Mouse (Mus musculus): ENCODE data around the gene Vps51. TPM values are rescaled to one million over a fixed set of nuclear protein-coding genes. Genes with fewer than 3 reads are reported as not detected.
"Not testable (repeated sequence)": the region's sequence is repeated elsewhere in the genome, so short reads cannot be mapped to it uniquely, and the experiment has no call there.

Vps51 gene
- polyA plus RNA-seq, 1 experiment from 2014 or later: 64.4 TPM

DNA sequence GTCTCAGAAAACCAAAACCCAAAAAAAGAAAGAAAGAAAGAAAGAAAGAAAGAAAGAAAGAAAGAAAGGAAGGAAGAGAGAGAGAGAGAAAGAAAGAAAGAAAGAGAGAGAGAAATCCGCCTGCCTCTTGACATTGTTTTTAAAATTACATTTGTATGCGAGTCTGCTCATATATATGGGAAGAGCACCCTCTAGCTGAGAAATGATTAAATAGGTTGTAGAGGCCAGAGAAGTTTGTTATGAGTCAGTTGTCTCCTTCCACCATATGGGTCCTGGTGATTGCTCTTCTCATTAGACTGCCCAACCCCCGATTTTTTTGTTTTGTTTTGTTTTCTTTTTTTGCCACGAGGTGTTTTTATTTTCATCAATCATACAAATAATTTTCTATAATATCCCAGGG is 32.9 kb downstream of the Vps51 start:
- H3K27ac ChIP-seq; H3K9ac ChIP-seq; H3K9me3 ChIP-seq; H3K27me3 ChIP-seq; ATAC-seq (ENCODE audit: insufficient number of reproducible peaks, low FRiP score, low TSS enrichment, low read depth); H3K4me2 ChIP-seq; H3K4me3 ChIP-seq: not testable (repeated sequence)
- peaks cover 23% of the 10 kb centered on the region for H3K4me1 ChIP-seq
- peaks cover 14% of the 10 kb centered on the region for H3K36me3 ChIP-seq
- WGBS: 49% methylated on average over 4 of the region's 4 CpGs

DNA sequence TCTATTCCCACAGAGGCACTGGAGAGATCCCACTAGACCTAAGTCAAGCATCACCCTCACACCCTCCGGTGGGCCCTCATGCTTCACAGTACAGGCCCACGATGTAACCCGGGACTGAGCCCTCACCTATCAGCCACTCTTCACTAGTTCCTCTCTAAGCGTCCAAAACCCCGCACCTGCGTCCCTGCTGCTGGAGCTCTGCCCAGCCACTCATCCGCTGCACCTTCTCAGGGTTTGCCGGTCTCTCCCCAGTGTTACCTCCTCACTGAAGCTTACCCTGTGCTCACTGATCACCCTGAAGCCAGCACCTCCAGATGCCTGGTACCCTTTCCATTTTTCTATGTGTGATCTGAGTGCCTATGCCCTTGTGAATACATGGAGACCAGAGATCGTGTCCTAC is 34.7 kb downstream of the Vps51 start:
- Histone ChIP-seq H3K9me3 (no peaks in the 10 kb centered on the region), H3K27ac (no peak overlapping the region; the same call in 1 of the 2 replicates), H3K9ac (no peak overlapping the region), H3K4me1 (peaks cover 6% of the 10 kb centered on the region), H3K27me3 (no peaks in the 10 kb centered on the region), H3K4me3 (no peak overlapping the region), H3K4me2 (no peak overlapping the region), H3K36me3 (no peaks in the 10 kb centered on the region)
- 79% methylated on average over 9 of the region's 9 CpGs for WGBS
- no peak for ATAC-seq (ENCODE audit: insufficient number of reproducible peaks, low FRiP score, low TSS enrichment, low read depth)

- Histone ChIP-seq H3K4me1 (peaks cover under 1% of the 10 kb centered on the region; the same call in 1 of the 2 replicates), H3K9ac (no peak overlapping the region), H3K36me3 (no peaks in the 10 kb centered on the region), H3K4me2 (no peak overlapping the region), H3K4me3 (no peak overlapping the region), H3K27me3 (no peaks in the 10 kb centered on the region), H3K9me3 (no peaks in the 10 kb centered on the region), H3K27ac (no peak overlapping the region)
- ATAC-seq (ENCODE audit: insufficient number of reproducible peaks, low FRiP score, low TSS enrichment, low read depth): no peak
Observed at GRCm38 (mm10) chr19:6040002-6040401, 37.0 kb downstream of the Vps51 start.

- Histone ChIP-seq H3K9me3 (no peaks in the 10 kb centered on the region), H3K4me1 (no peaks in the 10 kb centered on the region), H3K27ac (no peak overlapping the region), H3K4me3 (no peak overlapping the region), H3K36me3 (no peaks in the 10 kb centered on the region), H3K9ac (no peak overlapping the region), H3K4me2 (no peak overlapping the region), H3K27me3 (no peaks in the 10 kb centered on the region)
- 74% methylated on average over 7 of the region's 7 CpGs for WGBS
- no peak for ATAC-seq (ENCODE audit: insufficient number of reproducible peaks, low FRiP score, low TSS enrichment, low read depth)
Observed at GRCm38 (mm10) chr19:6038326-6038725, 38.7 kb downstream of the Vps51 start.

DNA sequence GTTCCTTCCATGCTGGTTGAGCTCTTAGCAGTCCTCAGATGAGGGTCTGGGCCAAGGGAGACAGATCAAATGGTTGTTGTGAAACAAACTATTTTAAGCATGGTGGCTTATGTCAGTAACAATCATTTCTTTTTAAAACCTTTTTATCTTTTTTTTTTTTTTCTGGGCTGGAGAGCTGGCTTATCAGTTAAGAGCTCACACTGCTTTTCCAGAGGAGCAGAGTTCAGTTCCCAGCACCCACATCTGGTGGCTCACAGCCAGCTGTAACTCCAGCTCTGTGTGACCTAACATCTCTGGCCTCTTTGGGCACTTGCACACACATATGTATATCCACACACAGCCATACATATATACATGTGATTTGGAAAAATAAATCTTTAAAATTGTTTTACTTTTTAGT is 39.3 kb downstream of the Vps51 start:
- Histone ChIP-seq H3K9me3 (no peaks in the 10 kb centered on the region), H3K4me2 (no peak overlapping the region), H3K27me3 (no peaks in the 10 kb centered on the region), H3K27ac (no peak overlapping the region), H3K9ac (no peak overlapping the region), H3K36me3 (no peaks in the 10 kb centered on the region), H3K4me3 (no peak overlapping the region), H3K4me1 (no peaks in the 10 kb centered on the region)
- no peak for ATAC-seq (ENCODE audit: insufficient number of reproducible peaks, low FRiP score, low TSS enrichment, low read depth)

GRCm38 (mm10) chr19:6035966-6036585 is 41.0 kb downstream of the Vps51 start:
- ATAC-seq (ENCODE audit: insufficient number of reproducible peaks, low FRiP score, low TSS enrichment, low read depth): no peak
- 68% methylated on average over 9 of the region's 9 CpGs for WGBS
- Histone ChIP-seq H3K27me3 (no peaks in the 10 kb centered on the region), H3K4me1 (no peaks in the 10 kb centered on the region), H3K36me3 (no peaks in the 10 kb centered on the region), H3K9ac (no peak overlapping the region), H3K4me3 (no peak overlapping the region), H3K4me2 (no peak overlapping the region), H3K27ac (no peak overlapping the region), H3K9me3 (no peaks in the 10 kb centered on the region)

- Histone ChIP-seq H3K36me3 (no peaks in the 10 kb centered on the region), H3K4me2 (no peak overlapping the region), H3K9me3 (no peaks in the 10 kb centered on the region), H3K4me1 (no peaks in the 10 kb centered on the region), H3K9ac (no peak overlapping the region), H3K4me3 (no peak overlapping the region), H3K27ac (no peak overlapping the region), H3K27me3 (no peaks in the 10 kb centered on the region)
- no peak for ATAC-seq (ENCODE audit: insufficient number of reproducible peaks, low FRiP score, low TSS enrichment, low read depth)
- 68% methylated on average over 14 of the region's 14 CpGs for WGBS
Observed at GRCm38 (mm10) chr19:6030520-6031280, 46.3 kb downstream of the Vps51 start.

- Histone ChIP-seq H3K9ac (no peak overlapping the region), H3K4me3 (no peak overlapping the region), H3K4me1 (no peaks in the 10 kb centered on the region), H3K9me3 (no peaks in the 10 kb centered on the region), H3K4me2 (no peak overlapping the region), H3K27ac (no peak overlapping the region), H3K36me3 (no peaks in the 10 kb centered on the region), H3K27me3 (no peaks in the 10 kb centered on the region)
- WGBS: 80% methylated on average over 9 of the region's 9 CpGs
- no peak for ATAC-seq (ENCODE audit: insufficient number of reproducible peaks, low FRiP score, low TSS enrichment, low read depth)
Observed at GRCm38 (mm10) chr19:6029426-6029825, 47.6 kb downstream of the Vps51 start.

DNA sequence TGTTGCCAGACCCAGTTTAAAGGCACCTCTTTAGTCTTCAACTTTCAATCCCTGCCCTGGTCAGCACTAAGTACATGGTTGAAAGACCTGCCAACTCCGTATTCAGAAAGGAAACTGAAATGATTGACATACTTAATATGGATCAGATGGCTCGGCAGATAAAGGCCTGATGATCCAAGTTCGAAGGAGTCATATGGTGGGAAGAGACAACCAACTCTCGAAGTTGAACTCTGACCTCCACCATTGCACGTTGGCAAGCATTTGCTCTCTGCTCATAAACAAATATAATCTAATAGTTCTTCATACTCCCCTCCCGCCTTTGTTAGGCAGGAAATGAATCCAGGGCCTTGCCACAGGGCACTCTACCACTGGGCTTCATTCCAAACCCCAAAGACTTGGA is 48.0 kb downstream of the Vps51 start:
- 74% methylated on average over 6 of the region's 6 CpGs for WGBS
- no peak for ATAC-seq (ENCODE audit: insufficient number of reproducible peaks, low FRiP score, low TSS enrichment, low read depth)
- no peak overlapping the region for H3K4me2 ChIP-seq

DNA sequence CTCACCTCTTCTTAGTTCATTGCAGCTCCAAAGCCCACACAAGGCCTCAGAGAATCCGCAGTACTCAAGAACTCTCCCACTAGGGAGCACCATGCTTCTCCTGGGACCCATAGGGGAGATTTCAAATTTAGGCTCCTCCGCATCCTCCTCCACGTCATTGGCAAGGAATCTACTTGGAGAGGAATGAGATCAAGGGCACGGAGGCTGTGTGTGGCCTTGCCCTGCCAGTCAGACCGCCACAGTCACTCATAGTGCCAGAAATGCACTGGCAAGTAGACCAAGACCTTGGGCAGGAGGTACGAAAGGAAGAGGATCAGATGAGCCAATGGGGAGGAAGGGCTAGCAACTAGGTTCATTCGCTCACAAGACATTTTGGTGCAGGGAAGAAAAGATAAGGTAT is 53.1 kb downstream of the Vps51 start:
- Histone ChIP-seq H3K9me3 (no peaks in the 10 kb centered on the region), H3K4me3 (no peak overlapping the region), H3K9ac (no peak overlapping the region), H3K27me3 (no peaks in the 10 kb centered on the region), H3K36me3 (no peaks in the 10 kb centered on the region), H3K4me1 (no peaks in the 10 kb centered on the region), H3K27ac (no peak overlapping the region), H3K4me2 (no peak overlapping the region)
- 82% methylated on average over 7 of the region's 7 CpGs for WGBS
- ATAC-seq (ENCODE audit: insufficient number of reproducible peaks, low FRiP score, low TSS enrichment, low read depth): no peak

More for the DNA sequence above, 48.0 kb downstream of the Vps51 start:
- Histone ChIP-seq H3K4me3 (no peak overlapping the region), H3K27me3 (no peaks in the 10 kb centered on the region), H3K9ac (no peak overlapping the region), H3K27ac (no peak overlapping the region), H3K9me3 (no peaks in the 10 kb centered on the region), H3K4me1 (no peaks in the 10 kb centered on the region), H3K36me3 (no peaks in the 10 kb centered on the region)

DNA sequence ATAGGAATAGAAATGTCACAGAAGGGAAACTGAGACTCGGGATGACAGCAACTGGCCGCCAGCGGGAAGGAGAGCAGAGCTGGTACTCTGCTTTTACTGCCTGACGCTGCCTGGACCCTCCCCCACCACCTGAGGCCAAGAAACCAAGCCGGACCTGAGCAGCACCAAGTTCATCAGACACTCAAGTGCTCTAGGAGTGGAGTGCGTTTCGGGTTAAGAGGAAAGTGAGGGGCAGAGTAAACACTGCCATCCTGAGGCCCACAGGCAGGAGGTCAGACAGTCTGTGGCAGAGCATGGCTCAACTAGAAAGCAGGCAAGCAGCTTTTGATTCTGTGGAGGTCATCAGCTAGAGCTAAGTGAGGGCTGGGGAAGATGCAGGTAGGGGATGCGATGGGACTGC is 54.0 kb downstream of the Vps51 start:
- Histone ChIP-seq H3K4me1 (no peaks in the 10 kb centered on the region), H3K4me2 (no peak overlapping the region), H3K4me3 (no peak overlapping the region), H3K9me3 (no peaks in the 10 kb centered on the region), H3K27me3 (no peaks in the 10 kb centered on the region), H3K36me3 (no peaks in the 10 kb centered on the region), H3K27ac (no peak overlapping the region), H3K9ac (no peak overlapping the region)
- WGBS: 58% methylated on average over 8 of the region's 8 CpGs
- ATAC-seq (ENCODE audit: insufficient number of reproducible peaks, low FRiP score, low TSS enrichment, low read depth): no peak

- Histone ChIP-seq H3K9ac (no peak overlapping the region), H3K27me3 (peaks cover 7% of the 10 kb centered on the region; the same call in 1 of the 2 replicates), H3K4me3 (no peak overlapping the region), H3K4me1 (peaks cover 15% of the 10 kb centered on the region), H3K27ac (no peak overlapping the region), H3K36me3 (no peaks in the 10 kb centered on the region), H3K9me3 (no peaks in the 10 kb centered on the region), H3K4me2 (no peak overlapping the region)
- 61% methylated on average over 3 of the region's 3 CpGs for WGBS
- no peak for ATAC-seq (ENCODE audit: insufficient number of reproducible peaks, low FRiP score, low TSS enrichment, low read depth)
Observed at GRCm38 (mm10) chr19:6020276-6020675, 56.8 kb downstream of the Vps51 start.
